In the genomic region with DNA sequence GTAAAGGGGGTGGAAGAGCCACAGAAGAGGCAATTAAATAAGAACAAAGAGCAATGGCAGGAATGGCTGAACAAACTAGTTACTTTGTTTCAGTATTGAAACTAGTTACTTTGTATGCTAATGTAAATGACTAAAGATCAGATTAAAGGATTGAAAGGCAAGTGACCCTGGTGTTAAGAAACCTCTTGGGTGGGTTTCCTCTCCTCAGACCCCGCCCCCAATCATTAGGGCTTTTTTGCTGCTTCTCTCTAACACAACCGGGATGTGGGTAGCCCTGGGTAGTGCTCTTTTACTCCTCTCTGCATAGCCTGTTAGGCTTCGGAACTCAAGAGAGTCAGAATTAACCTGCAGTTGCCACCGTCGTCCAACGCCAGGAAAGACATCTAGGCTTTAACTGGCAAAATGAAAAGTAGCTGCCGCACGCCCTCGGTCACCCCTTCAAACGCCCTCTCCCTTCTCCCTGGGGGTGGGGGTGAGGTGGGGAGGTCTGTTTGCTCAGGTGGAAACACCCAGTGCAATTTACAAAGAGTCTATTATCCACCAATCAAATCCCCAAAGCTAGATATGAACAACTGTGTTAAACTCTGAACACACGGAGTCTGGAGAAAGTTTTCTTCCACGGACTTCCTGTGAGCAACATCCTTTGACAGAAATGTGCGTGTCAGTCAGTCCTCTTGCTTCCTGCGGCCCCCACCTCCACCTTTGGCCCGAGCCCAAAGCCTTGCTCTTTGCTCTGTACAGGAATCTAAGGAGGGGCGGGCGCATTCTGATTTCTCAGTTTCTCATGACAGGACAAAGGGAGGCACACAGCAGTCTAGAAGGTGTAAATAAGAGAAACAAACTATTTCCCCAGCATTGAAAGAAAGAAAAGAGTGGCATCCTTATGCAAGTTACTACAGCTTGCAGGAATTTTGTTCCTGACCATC, we compare ENCODE assay signal across 8 mouse cellular contexts. TPM values are rescaled to one million over a fixed set of nuclear protein-coding genes. Genes with fewer than 3 reads are reported as not detected.
DNase-seq lines count a peak whose midpoint lies in the region; ATAC-seq and TF ChIP-seq lines count a peak whose summit lies in the region.

No protein-coding gene starts in this region.

- peaks cover 10% of the 10 kb centered on the region for H3K4me1 ChIP-seq in hindbrain, postnatal 0 days (ENCODE audit: insufficient read depth, low read length)
- peaks cover 11% of the 10 kb centered on the region for H3K4me1 ChIP-seq in liver, embryonic 13.5 days (replicated peaks)

- no peak for TF ChIP-seq CTCF in left cerebral cortex, adult 2 months (IDR thresholded peaks at IDR 0.05)
- TF ChIP-seq CTCF in hindbrain, postnatal 0 days (IDR thresholded peaks at IDR 0.05; ENCODE audit: low read depth), result no peak

- WGBS in hindbrain, postnatal 0 days, result 3% methylated on average over 17 of the region's 17 CpGs
- 3% methylated on average over 17 of the region's 17 CpGs for WGBS in liver, embryonic 13.5 days (ENCODE audit: insufficient replicate concordance)

- no peaks in the 10 kb centered on the region for H3K9me3 ChIP-seq in hindbrain, postnatal 0 days (ENCODE audit: low read length)
- no peaks in the 10 kb centered on the region for H3K9me3 ChIP-seq in liver, embryonic 13.5 days (replicated peaks)

- ATAC-seq in hindbrain, postnatal 0 days, result no peak
- ATAC-seq in liver, embryonic 13.5 days (ENCODE audit: low read depth), result peak; percentile 61

- peak overlapping the region; percentile 87 for H3K4me2 ChIP-seq in hindbrain, postnatal 0 days (ENCODE audit: low read depth, low read length)
- H3K4me2 ChIP-seq in liver, embryonic 13.5 days, result peak overlapping the region; percentile 82

- H3K4me3 ChIP-seq in left cerebral cortex, adult 2 months, result peak overlapping the region; percentile 61
- peak overlapping the region; percentile 52 for H3K4me3 ChIP-seq in hindbrain, postnatal 0 days (ENCODE audit: low read length)
- peak overlapping the region; percentile 69 for H3K4me3 ChIP-seq in liver, embryonic 13.5 days (replicated peaks)

- intact Hi-C loops in left cerebral cortex, adult 2 months (cut with DNase I), result no loop called here
- intact Hi-C loops in left cerebral cortex, postnatal 36 days (cut with DNase I), result no loop called here

- H3K36me3 ChIP-seq in hindbrain, postnatal 0 days (ENCODE audit: insufficient read depth, low read length), result no peaks in the 10 kb centered on the region
- H3K36me3 ChIP-seq in liver, embryonic 13.5 days, result peaks cover 3% of the 10 kb centered on the region; the same call in 1 of the 2 replicates

- H3K27ac ChIP-seq in left cerebral cortex, adult 2 months, result no peak overlapping the region
- no peak overlapping the region for H3K27ac ChIP-seq in hindbrain, postnatal 0 days
- H3K27ac ChIP-seq in liver, embryonic 13.5 days, result no peak overlapping the region

- peak overlapping the region; percentile 46 for H3K9ac ChIP-seq in hindbrain, postnatal 0 days (replicated peaks; ENCODE audit: low read length)
- peak overlapping the region; percentile 71 for H3K9ac ChIP-seq in liver, embryonic 13.5 days

- H3K27me3 ChIP-seq in hindbrain, postnatal 0 days (ENCODE audit: insufficient read depth, low read length), result no peaks in the 10 kb centered on the region
- H3K27me3 ChIP-seq in liver, embryonic 13.5 days, result no peaks in the 10 kb centered on the region

- no peak for DNase-seq in left cerebral cortex, adult 2 months (ENCODE audit: extremely low spot score in 1 of 2, low spot score in 2 of 2)
- DNase-seq in left cerebral cortex, postnatal 36 days (ENCODE audit: low spot score in 2 of 2), result no peak
- DNase-seq in cerebellum, adult 9-11 months, result peak; percentile 21
- peak; percentile 52 for DNase-seq in gastrocnemius, postnatal 10 days
- DNase-seq in hindbrain, postnatal 0 days (ENCODE audit: low spot score), result peak; percentile 15
- DNase-seq in liver, embryonic 13.5 days, result no peak
- peak; percentile 38 to 46 for DNase-seq in natural killer cell, adult 2 months (ENCODE audit: low spot score in 2 of 2)
- DNase-seq in thymus, postnatal 14 days, result peak; percentile 72

RNA-seq across cellular contexts. Expression of gene Ddx58, which starts 0.9 kb away (rescaled TPM):
- 1 to 10 TPM; 3.6 to 4.2 TPM for total RNA-seq in left cerebral cortex, adult 2 months (2021)
- 1 to 10 TPM; 2.6 to 4.3 TPM for total RNA-seq in left cerebral cortex, postnatal 36 days (2021)
- total RNA-seq in gastrocnemius, postnatal 10 days (2021), result 1 to 10 TPM; 3.8 to 6.3 TPM
- 4.2 and 7.0 TPM in 2 replicates for total RNA-seq in hindbrain, postnatal 0 days (2014; rRNA removed)
- 2.3 and 4.2 TPM in 2 replicates for polyA plus RNA-seq in hindbrain, postnatal 0 days (2015; fragmentation: Nextera tagmentation; extraction: Ambion mirVana)
- polyA plus RNA-seq in liver, embryonic 13.5 days (2015; fragmentation: Nextera tagmentation; extraction: Ambion mirVana), result 2.8 and 3.6 TPM in 2 replicates

RNA-seq across cellular contexts. Expression of gene Smim27, which starts 30.6 kb away (rescaled TPM):
- total RNA-seq in left cerebral cortex, adult 2 months (2021), result 10 to 100 TPM; 10.3 to 11.8 TPM
- total RNA-seq in left cerebral cortex, postnatal 36 days (2021), result 10 to 100 TPM in 1 of 2 experiments, 1 to 10 TPM in 1; 9.8 to 15.1 TPM
- total RNA-seq in gastrocnemius, postnatal 10 days (2021), result 10 to 100 TPM; 46.8 to 64.0 TPM
- total RNA-seq in hindbrain, postnatal 0 days (2014; rRNA removed), result 0.31 and 1.7 TPM in 2 replicates
- polyA plus RNA-seq in hindbrain, postnatal 0 days (2015; fragmentation: Nextera tagmentation; extraction: Ambion mirVana), result 19.1 and 28.5 TPM in 2 replicates
- polyA plus RNA-seq in liver, embryonic 13.5 days (2015; fragmentation: Nextera tagmentation; extraction: Ambion mirVana), result 20.3 and 26.5 TPM in 2 replicates

RNA-seq across cellular contexts. Expression of gene Topors, which starts 30.9 kb away (rescaled TPM):
- 10 to 100 TPM; 19.2 to 21.9 TPM for total RNA-seq in left cerebral cortex, adult 2 months (2021)
- 10 to 100 TPM; 18.0 to 19.5 TPM for total RNA-seq in left cerebral cortex, postnatal 36 days (2021)
- total RNA-seq in gastrocnemius, postnatal 10 days (2021), result 10 to 100 TPM; 13.1 to 15.9 TPM
- 19.1 and 21.3 TPM in 2 replicates for total RNA-seq in hindbrain, postnatal 0 days (2014; rRNA removed)
- 30.0 and 30.7 TPM in 2 replicates for polyA plus RNA-seq in hindbrain, postnatal 0 days (2015; fragmentation: Nextera tagmentation; extraction: Ambion mirVana)
- 18.3 and 21.4 TPM in 2 replicates for polyA plus RNA-seq in liver, embryonic 13.5 days (2015; fragmentation: Nextera tagmentation; extraction: Ambion mirVana)

RNA-seq across cellular contexts. Expression of gene Ndufb6, which starts 40.5 kb away (rescaled TPM):
- 100 to 1,000 TPM; 164 to 187 TPM for total RNA-seq in left cerebral cortex, adult 2 months (2021)
- 100 to 1,000 TPM; 170 to 180 TPM for total RNA-seq in left cerebral cortex, postnatal 36 days (2021)
- 100 to 1,000 TPM; 196 to 243 TPM for total RNA-seq in gastrocnemius, postnatal 10 days (2021)
- 180 TPM in 2 replicates for total RNA-seq in hindbrain, postnatal 0 days (2014; rRNA removed)
- 453 and 456 TPM in 2 replicates for polyA plus RNA-seq in hindbrain, postnatal 0 days (2015; fragmentation: Nextera tagmentation; extraction: Ambion mirVana)
- 197 and 202 TPM in 2 replicates for polyA plus RNA-seq in liver, embryonic 13.5 days (2015; fragmentation: Nextera tagmentation; extraction: Ambion mirVana)

Comparison
In these comparisons a context has a peak if more than half of its experiments do, and no peak if none do; other contexts are left out.
1. DNase-seq: peak in cerebellum, adult 9-11 months (single experiment), gastrocnemius, postnatal 10 days (single experiment), hindbrain, postnatal 0 days (single experiment), natural killer cell, adult 2 months (2 of 2) and thymus, postnatal 14 days (single experiment); none in left cerebral cortex, adult 2 months (0 of 2), left cerebral cortex, postnatal 36 days (0 of 2) and liver, embryonic 13.5 days (single experiment).
2. Peak in every context shown above with its lines, with median percentiles within 50 percentile points of each other: H3K4me3 ChIP-seq.